Comparison of ENCODE assay signal across 25 mouse cellular contexts in the genomic region with DNA sequence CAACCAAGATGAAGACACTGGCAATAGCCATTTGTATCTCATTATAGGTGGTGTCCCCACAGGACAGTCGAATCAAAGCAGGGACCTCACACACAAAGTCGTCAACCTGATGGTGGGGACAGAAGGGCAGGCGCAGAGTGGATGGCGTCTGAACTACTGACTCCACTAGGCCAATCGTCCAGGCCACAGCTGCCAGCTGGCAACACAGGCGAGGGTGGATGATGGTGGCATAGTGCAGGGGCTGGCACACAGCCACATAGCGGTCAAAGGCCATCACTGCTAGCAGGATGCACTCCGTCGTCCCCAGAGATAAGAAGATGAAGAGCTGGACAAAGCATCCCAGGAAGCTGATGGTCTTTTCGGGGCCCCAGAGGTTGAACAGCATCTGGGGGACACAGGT. TPM values are rescaled to one million over a fixed set of nuclear protein-coding genes. Genes with fewer than 3 reads are reported as not detected.
"Had no signal": no experiment of that assay in that cellular context is flagged by ENCODE, and none has a peak within 500 bp of the region (broad histone marks: within the 10 kb centered on the region; RNA-seq: fewer than 3 reads in every experiment).

No protein-coding gene starts in this region.

- H3K9ac ChIP-seq: liver, postnatal 0 days; lung, embryonic 15.5 days; midbrain, embryonic 12.5 days; midbrain, embryonic 15.5 days; neural tube, embryonic 12.5 days; stomach, embryonic 15.5 days had no signal

- DNase-seq: liver, postnatal 0 days; lung, adult 2 months; lung, postnatal 14 days; lung, postnatal 36 days; right cerebral cortex, postnatal 14 days; thymus, adult 2 months; thymus, postnatal 25 days; thymus, postnatal 4 days had no signal

- H3K4me3 ChIP-seq: lung, embryonic 15.5 days; megakaryocyte, embryonic 14.5 days; midbrain, embryonic 12.5 days; midbrain, embryonic 15.5 days; neural tube, embryonic 12.5 days; stomach, embryonic 15.5 days had no signal

- H3K36me3 ChIP-seq: lung, embryonic 15.5 days; midbrain, embryonic 12.5 days; midbrain, embryonic 15.5 days; neural tube, embryonic 12.5 days; stomach, embryonic 15.5 days had no signal

- H3K27ac ChIP-seq: lung, embryonic 15.5 days; macrophage; midbrain, embryonic 12.5 days; midbrain, embryonic 15.5 days; neural tube, embryonic 12.5 days; stomach, embryonic 15.5 days; stomach, postnatal 0 days had no signal

- H3K4me1 ChIP-seq: lung, embryonic 15.5 days; midbrain, embryonic 12.5 days; midbrain, embryonic 15.5 days; neural tube, embryonic 12.5 days; stomach, embryonic 15.5 days had no signal

- H3K27me3 ChIP-seq: lung, embryonic 15.5 days; midbrain, embryonic 12.5 days; midbrain, embryonic 15.5 days; neural tube, embryonic 12.5 days; stomach, embryonic 15.5 days had no signal

RNA-seq across cellular contexts. Expression of a gene that starts 2.8 kb away (rescaled TPM):
- total RNA-seq: megakaryocyte progenitor cell, adult 5-6 weeks; midbrain, postnatal 0 days; monocyte, adult 5-6 weeks; neutrophil, adult 5-6 weeks had no signal
- polyA plus RNA-seq: liver, postnatal 0 days; lung, adult 2 months; lung, embryonic 15.5 days; lung, postnatal 0 days; macrophage; midbrain, embryonic 12.5 days; midbrain, embryonic 15.5 days; midbrain, postnatal 0 days; spleen, adult 2 months; stomach, embryonic 15.5 days; stomach, postnatal 0 days; testis, adult 2 months; thymus, adult 2 months; urinary bladder, adult 2 months had no signal

RNA-seq across cellular contexts. Expression of a gene that starts 12.5 kb away (rescaled TPM):
- total RNA-seq: megakaryocyte progenitor cell, adult 5-6 weeks; midbrain, postnatal 0 days; monocyte, adult 5-6 weeks; neutrophil, adult 5-6 weeks had no signal
- polyA plus RNA-seq: liver, postnatal 0 days; lung, adult 2 months; lung, embryonic 15.5 days; lung, postnatal 0 days; macrophage; midbrain, embryonic 12.5 days; midbrain, embryonic 15.5 days; midbrain, postnatal 0 days; neural tube, embryonic 12.5 days; spleen, adult 2 months; stomach, embryonic 15.5 days; stomach, postnatal 0 days; thymus, adult 2 months; urinary bladder, adult 2 months had no signal

RNA-seq across cellular contexts. Expression of a gene that starts 34.3 kb away (rescaled TPM):
- total RNA-seq: megakaryocyte progenitor cell, adult 5-6 weeks; midbrain, postnatal 0 days; neutrophil, adult 5-6 weeks had no signal
- polyA plus RNA-seq: liver, postnatal 0 days; lung, adult 2 months; lung, embryonic 15.5 days; lung, postnatal 0 days; macrophage; midbrain, embryonic 12.5 days; midbrain, embryonic 15.5 days; midbrain, postnatal 0 days; neural tube, embryonic 12.5 days; neural tube, embryonic 14.5 days; spleen, adult 2 months; stomach, embryonic 15.5 days; stomach, postnatal 0 days; testis, adult 2 months; thymus, adult 2 months; urinary bladder, adult 2 months had no signal
